18 mouse cellular contexts compared by ENCODE assay signal in genomic region chr19:45155791-45156186, GRCm38 (mm10). TPM values are rescaled to one million over a fixed set of nuclear protein-coding genes. Genes with fewer than 3 reads are reported as not detected.
A peak's percentile ranks its signal among the peaks of the same experiment; 100 is the strongest.
DNase-seq lines count a peak whose midpoint lies in the region; ATAC-seq lines count a peak whose summit lies in the region.
"Had no signal": no experiment of that assay in that cellular context is flagged by ENCODE, and none has a peak within 500 bp of the region (broad histone marks: within the 10 kb centered on the region; RNA-seq: fewer than 3 reads in every experiment).

No protein-coding gene starts in this region.

- H3K9me3 ChIP-seq in hindbrain, embryonic 10.5 days = no peaks in the 10 kb centered on the region
- no peaks in the 10 kb centered on the region for H3K9me3 ChIP-seq in hindbrain, embryonic 16.5 days (ENCODE audit: control insufficient read depth, low read length)
- no peaks in the 10 kb centered on the region for H3K9me3 ChIP-seq in midbrain, embryonic 11.5 days (ENCODE audit: control insufficient read depth, low read length)
- no peaks in the 10 kb centered on the region for H3K9me3 ChIP-seq in midbrain, embryonic 16.5 days (replicated peaks; ENCODE audit: control insufficient read depth, low read length, poor library complexity, severe bottlenecking)
- H3K9me3 ChIP-seq in embryonic facial prominence, embryonic 12.5 days = no peaks in the 10 kb centered on the region
- H3K9me3 ChIP-seq in stomach, embryonic 16.5 days (replicated peaks; ENCODE audit: control insufficient read depth, low read length) = no peaks in the 10 kb centered on the region
- H3K9me3 ChIP-seq: forebrain, embryonic 15.5 days; heart, embryonic 15.5 days; hindbrain, embryonic 15.5 days had no signal

- no peak overlapping the region for H3K27ac ChIP-seq in hindbrain, embryonic 10.5 days
- no peak overlapping the region for H3K27ac ChIP-seq in hindbrain, embryonic 16.5 days (ENCODE audit: low read depth, low read length)
- H3K27ac ChIP-seq in midbrain, embryonic 11.5 days (ENCODE audit: low read depth, low read length) = no peak overlapping the region
- no peak overlapping the region for H3K27ac ChIP-seq in midbrain, embryonic 16.5 days (ENCODE audit: low read length)
- no peak overlapping the region for H3K27ac ChIP-seq in embryonic facial prominence, embryonic 12.5 days
- H3K27ac ChIP-seq in stomach, embryonic 16.5 days (ENCODE audit: low read length) = no peak overlapping the region
- H3K27ac ChIP-seq: forebrain, embryonic 15.5 days; heart, embryonic 15.5 days; hindbrain, embryonic 15.5 days had no signal

- H3K4me1 ChIP-seq in hindbrain, embryonic 10.5 days (replicated peaks) = peaks cover 37% of the 10 kb centered on the region
- H3K4me1 ChIP-seq in hindbrain, embryonic 16.5 days (ENCODE audit: control insufficient read depth, insufficient read depth, low read depth, low read length) = peaks cover 2% of the 10 kb centered on the region; the same call in 1 of the 2 replicates
- H3K4me1 ChIP-seq in midbrain, embryonic 11.5 days (ENCODE audit: control insufficient read depth, insufficient read depth, low read length) = peaks cover 2% of the 10 kb centered on the region
- H3K4me1 ChIP-seq in midbrain, embryonic 16.5 days (ENCODE audit: control insufficient read depth, insufficient read depth, low read length) = peaks cover 4% of the 10 kb centered on the region; the same call in 1 of the 2 replicates
- H3K4me1 ChIP-seq in embryonic facial prominence, embryonic 12.5 days = peaks cover 16% of the 10 kb centered on the region; the same call in 1 of the 2 replicates
- H3K4me1 ChIP-seq in stomach, embryonic 16.5 days (ENCODE audit: control insufficient read depth, insufficient read depth, low read length) = peaks cover 3% of the 10 kb centered on the region; the same call in 1 of the 2 replicates

- H3K27me3 ChIP-seq in hindbrain, embryonic 10.5 days (ENCODE audit: insufficient read depth, poor library complexity, severe bottlenecking) = peaks cover 100% of the 10 kb centered on the region
- peaks cover 80% of the 10 kb centered on the region for H3K27me3 ChIP-seq in hindbrain, embryonic 16.5 days (replicated peaks; ENCODE audit: control insufficient read depth, insufficient read depth, low read length)
- H3K27me3 ChIP-seq in midbrain, embryonic 11.5 days (ENCODE audit: control insufficient read depth, insufficient read depth, low read length) = peaks cover 99% of the 10 kb centered on the region
- peaks cover 78% of the 10 kb centered on the region for H3K27me3 ChIP-seq in midbrain, embryonic 16.5 days (ENCODE audit: control insufficient read depth, insufficient read depth, low read depth, low read length)
- peaks cover 96% of the 10 kb centered on the region for H3K27me3 ChIP-seq in embryonic facial prominence, embryonic 12.5 days
- H3K27me3 ChIP-seq in stomach, embryonic 16.5 days (ENCODE audit: control insufficient read depth, insufficient read depth, low read length) = peaks cover 93% of the 10 kb centered on the region

- ATAC-seq in hindbrain, embryonic 16.5 days = no peak
- no peak for ATAC-seq in midbrain, embryonic 11.5 days (ENCODE audit: low FRiP score)
- ATAC-seq in midbrain, embryonic 16.5 days = no peak
- no peak for ATAC-seq in embryonic facial prominence, embryonic 12.5 days (ENCODE audit: insufficient number of reproducible peaks, insufficient read depth, low FRiP score, low TSS enrichment)
- no peak for ATAC-seq in stomach, embryonic 16.5 days (ENCODE audit: insufficient read depth, low FRiP score)
- ATAC-seq: forebrain, embryonic 15.5 days had no signal

- H3K4me3 ChIP-seq in hindbrain, embryonic 10.5 days = no peak overlapping the region
- H3K4me3 ChIP-seq in hindbrain, embryonic 16.5 days (ENCODE audit: low read length) = no peak overlapping the region
- no peak overlapping the region for H3K4me3 ChIP-seq in midbrain, embryonic 11.5 days (ENCODE audit: low read depth, low read length)
- H3K4me3 ChIP-seq in midbrain, embryonic 16.5 days (ENCODE audit: low read depth, low read length) = no peak overlapping the region
- no peak overlapping the region for H3K4me3 ChIP-seq in embryonic facial prominence, embryonic 12.5 days
- no peak overlapping the region; the same call in 1 of the 2 replicates for H3K4me3 ChIP-seq in stomach, embryonic 16.5 days (replicated peaks; ENCODE audit: low read length)
- H3K4me3 ChIP-seq: forebrain, embryonic 15.5 days; heart, embryonic 15.5 days; hindbrain, embryonic 15.5 days had no signal

- DNase-seq in hindbrain, embryonic 10.5 days (ENCODE audit: low spot score) = peak; percentile 51
- peak; percentile 94 for DNase-seq in midbrain, embryonic 11.5 days (ENCODE audit: low spot score, missing footprints)
- DNase-seq in thymus, postnatal 14 days = no peak
- DNase-seq: B cell, adult 2 months; cerebellum, postnatal 10 days; kidney, adult 11 months; kidney, postnatal 25 days; layer of hippocampus, adult 9-11 months; lung, embryonic 14.5 days; lung, postnatal 4 days; midbrain, embryonic 14.5 days had no signal

- no peak overlapping the region for H3K4me2 ChIP-seq in hindbrain, embryonic 16.5 days (ENCODE audit: low read length)
- H3K4me2 ChIP-seq in midbrain, embryonic 11.5 days = no peak overlapping the region
- H3K4me2 ChIP-seq in midbrain, embryonic 16.5 days (ENCODE audit: low read length) = no peak overlapping the region
- H3K4me2 ChIP-seq in embryonic facial prominence, embryonic 12.5 days (replicated peaks) = 0 out of 2 replicates have a peak overlapping the region, but pooled peaks have one; percentile 7
- no peak overlapping the region for H3K4me2 ChIP-seq in stomach, embryonic 16.5 days (ENCODE audit: low read depth, low read length)
- H3K4me2 ChIP-seq: forebrain, embryonic 15.5 days; heart, embryonic 15.5 days; hindbrain, embryonic 15.5 days; lung, embryonic 14.5 days had no signal

- under 1% methylated on average over 26 of the region's 26 CpGs for WGBS in hindbrain, embryonic 10.5 days
- 3% methylated on average over 26 of the region's 26 CpGs for WGBS in hindbrain, embryonic 16.5 days
- WGBS in midbrain, embryonic 11.5 days = 1% methylated on average over 26 of the region's 26 CpGs
- 1% methylated on average over 26 of the region's 26 CpGs for WGBS in midbrain, embryonic 16.5 days
- under 1% methylated on average over 26 of the region's 26 CpGs for WGBS in embryonic facial prominence, embryonic 12.5 days
- WGBS in stomach, embryonic 16.5 days = 2% methylated on average over 26 of the region's 26 CpGs

- H3K9ac ChIP-seq in hindbrain, embryonic 16.5 days (ENCODE audit: low read depth, low read length) = no peak overlapping the region
- H3K9ac ChIP-seq in midbrain, embryonic 11.5 days (ENCODE audit: low read length) = no peak overlapping the region
- no peak overlapping the region for H3K9ac ChIP-seq in midbrain, embryonic 16.5 days (ENCODE audit: low read depth, low read length)
- no peak overlapping the region for H3K9ac ChIP-seq in embryonic facial prominence, embryonic 12.5 days
- H3K9ac ChIP-seq in stomach, embryonic 16.5 days (ENCODE audit: low read length) = 0 out of 2 replicates have a peak overlapping the region, but pooled peaks have one; percentile 11
- H3K9ac ChIP-seq: forebrain, embryonic 15.5 days; heart, embryonic 15.5 days; hindbrain, embryonic 15.5 days; lung, embryonic 14.5 days had no signal

- no peaks in the 10 kb centered on the region for H3K36me3 ChIP-seq in hindbrain, embryonic 10.5 days
- no peaks in the 10 kb centered on the region for H3K36me3 ChIP-seq in hindbrain, embryonic 16.5 days (ENCODE audit: control insufficient read depth, insufficient read depth, low read length)
- no peaks in the 10 kb centered on the region for H3K36me3 ChIP-seq in midbrain, embryonic 11.5 days (ENCODE audit: control insufficient read depth, insufficient read depth, low read length)
- no peaks in the 10 kb centered on the region for H3K36me3 ChIP-seq in midbrain, embryonic 16.5 days (ENCODE audit: control insufficient read depth, insufficient read depth, low read length)
- H3K36me3 ChIP-seq in embryonic facial prominence, embryonic 12.5 days = no peaks in the 10 kb centered on the region
- no peaks in the 10 kb centered on the region for H3K36me3 ChIP-seq in stomach, embryonic 16.5 days (ENCODE audit: control insufficient read depth, insufficient read depth, low read length)
- H3K36me3 ChIP-seq: forebrain, embryonic 15.5 days; heart, embryonic 15.5 days; hindbrain, embryonic 15.5 days had no signal

RNA-seq across cellular contexts. Expression of gene Tlx1, which starts 5.3 kb away (rescaled TPM):
- polyA plus RNA-seq in hindbrain, embryonic 10.5 days (2016; fragmentation: Nextera tagmentation; extraction: Ambion mirVana) = 1.5 and 7.4 TPM in 2 replicates
- 1.2 and 1.3 TPM in 2 replicates for polyA plus RNA-seq in hindbrain, embryonic 16.5 days (2015; fragmentation: Nextera tagmentation; extraction: Ambion mirVana)
- polyA plus RNA-seq in midbrain, embryonic 11.5 days (2014; fragmentation: Nextera tagmentation; extraction: Ambion mirVana) = 0.27 and 0.32 TPM in 2 replicates
- polyA plus RNA-seq in midbrain, embryonic 16.5 days (2015; fragmentation: Nextera tagmentation; extraction: Ambion mirVana) = not detected in 2 replicates
- polyA plus RNA-seq in embryonic facial prominence, embryonic 12.5 days (2016; fragmentation: Nextera tagmentation; extraction: Ambion mirVana) = 2.8 and 3.8 TPM in 2 replicates
- 1.1 and 3.5 TPM in 2 replicates for polyA plus RNA-seq in stomach, embryonic 16.5 days (2015; fragmentation: Nextera tagmentation; extraction: Ambion mirVana)
- polyA plus RNA-seq: forebrain, embryonic 15.5 days; lung, embryonic 14.5 days; midbrain, embryonic 14.5 days had no signal
